Mouse (Mus musculus) cerebellum, postnatal 36 days (tissue): Measurements from ENCODE around the gene Olfr1216.
"Not testable (repeated sequence)": the region's sequence is repeated elsewhere in the genome, so short reads cannot be mapped to it uniquely, and the experiment has no call there.

Source experiments
- DNase-seq, 2 experiments: peaks; one replicate each; pipeline ENCODE4 v3.0.0; 2021 to 2022; ENCODE audit warnings: mixed read lengths in 2 of 2

Olfr1216 gene

DNA sequence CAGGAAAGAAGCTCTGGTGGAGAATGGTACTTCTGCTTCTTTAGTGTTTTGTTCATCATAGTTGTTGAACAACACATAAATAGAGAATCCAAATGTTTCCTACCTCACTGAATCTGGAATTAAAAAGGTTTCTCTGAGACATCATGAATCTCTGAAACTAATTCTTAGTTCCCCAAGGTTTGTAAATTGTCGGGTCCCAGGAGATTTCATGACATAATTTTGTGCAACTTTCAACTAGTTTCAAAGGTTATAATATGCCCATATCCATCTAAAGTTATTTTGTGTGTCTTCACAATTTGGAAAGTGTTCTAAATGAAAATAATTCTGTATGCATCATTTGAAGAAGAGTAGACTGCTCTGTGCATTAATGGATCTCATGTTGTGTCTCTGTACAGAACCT, at the start of gene Olfr1216:
Olfr1216 (minus strand) TSS at position 101 of the 400 bp plus-strand sequence.
- DNase-seq = no peak

DNA sequence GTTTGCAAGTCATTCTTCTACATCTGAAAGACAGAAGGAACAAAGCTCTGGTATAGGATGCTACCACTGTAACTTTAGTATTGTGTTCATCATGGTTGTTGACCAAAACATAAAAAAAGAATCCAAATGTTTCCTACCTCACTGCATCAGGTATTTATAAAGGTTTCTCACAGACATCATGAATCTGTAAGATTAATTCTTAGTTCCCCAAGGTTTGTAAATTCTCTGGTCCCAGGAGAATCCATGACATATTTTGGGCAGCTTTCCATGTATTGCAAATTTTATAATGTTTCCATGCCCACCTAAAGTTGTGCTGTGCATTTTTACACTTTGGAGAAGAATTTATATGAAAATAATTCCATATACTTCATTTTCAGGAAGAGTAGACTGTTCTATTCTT, 42.9 kb upstream of the Olfr1216 start, which contains the start of gene Olfr1218:
Olfr1218 (minus strand) TSS at position 101 of the 400 bp plus-strand sequence.
- no peak for DNase-seq

DNA sequence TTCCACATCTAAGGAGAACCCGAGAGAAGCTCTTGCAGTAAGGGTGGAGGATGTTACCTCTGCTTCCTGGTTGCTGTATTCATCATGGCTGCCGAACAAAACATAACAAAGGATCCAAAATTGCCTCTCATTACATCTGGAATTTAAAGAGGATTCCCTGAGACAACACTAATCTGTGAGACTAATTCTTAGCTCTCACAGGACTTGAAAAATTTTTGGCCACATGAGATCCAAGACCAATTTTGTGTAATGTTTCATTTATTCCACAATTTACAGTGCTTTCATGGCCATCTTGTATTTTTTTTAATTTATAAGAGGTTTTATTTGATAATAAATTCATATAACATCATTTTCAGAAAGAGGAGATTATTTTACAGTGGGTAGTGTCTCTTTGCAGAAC, 13.8 kb upstream of the Olfr1216 start, which contains the start of gene Olfr1217:
Olfr1217 (minus strand) TSS at position 101 of the 400 bp plus-strand sequence.
- no peak for DNase-seq

DNA sequence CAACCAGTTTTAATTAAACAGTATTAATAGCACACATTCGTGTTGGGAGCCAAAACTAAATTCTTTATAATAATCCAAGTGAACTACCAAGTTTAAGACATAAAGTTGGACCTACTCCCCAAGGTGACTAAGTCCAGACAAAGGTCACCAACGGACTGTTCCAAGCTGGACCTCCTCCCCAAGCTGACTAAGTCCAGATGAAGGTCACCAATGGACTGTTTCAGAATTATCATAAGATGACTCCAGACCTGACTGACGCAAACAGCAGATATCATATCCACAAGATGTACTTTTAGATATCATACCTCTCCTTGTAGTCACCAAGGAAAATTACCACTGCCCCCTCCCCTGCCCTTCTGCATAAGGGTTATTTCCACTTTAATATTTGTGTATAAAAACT, 3.3 kb upstream of the Olfr1216 start:
- DNase-seq = not testable (repeated sequence)

DNA sequence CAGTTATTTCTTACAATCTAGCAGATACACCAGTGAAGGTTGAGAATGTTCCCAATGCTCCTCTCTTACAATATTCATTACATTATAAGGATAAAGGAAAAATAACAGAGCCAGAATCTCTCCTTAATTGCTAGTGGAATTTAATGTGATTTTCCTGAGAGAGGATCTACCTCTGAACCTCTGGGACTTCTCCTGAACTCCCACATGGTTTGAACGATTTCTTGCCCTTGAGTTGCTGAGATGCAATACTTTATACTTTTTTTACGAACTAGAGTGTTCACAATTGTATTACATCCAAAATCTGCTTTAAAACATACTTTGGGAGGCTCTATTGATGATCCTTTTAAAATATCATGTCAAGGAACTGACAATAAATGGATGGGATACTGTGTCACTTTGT, 11.3 kb downstream of the Olfr1216 start, which contains the start of gene Olfr1215:
Olfr1215 (minus strand) TSS at position 101 of the 400 bp plus-strand sequence.
- no peak for DNase-seq

DNA sequence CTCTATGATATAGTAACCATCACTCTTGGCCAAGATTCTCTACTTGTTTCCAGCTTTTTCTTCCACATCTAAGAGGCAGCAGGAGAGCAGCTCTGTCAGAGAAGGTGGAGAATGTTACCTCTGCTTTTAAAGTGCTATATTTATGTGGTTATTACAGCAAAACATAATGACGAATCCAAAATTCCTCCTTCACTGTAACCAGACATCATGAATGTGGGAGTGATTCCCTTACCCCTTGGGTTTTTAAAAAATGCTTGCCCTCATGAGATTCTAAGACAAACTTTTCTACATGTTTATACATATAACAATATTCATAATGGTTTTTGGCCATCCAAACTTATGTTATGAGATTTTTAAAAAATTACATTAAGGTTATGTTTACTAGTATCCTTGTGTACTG, 25.6 kb downstream of the Olfr1216 start, which contains the start of gene Olfr1214:
Olfr1214 (minus strand) TSS at position 101 of the 400 bp plus-strand sequence.
- no peak for DNase-seq

DNA sequence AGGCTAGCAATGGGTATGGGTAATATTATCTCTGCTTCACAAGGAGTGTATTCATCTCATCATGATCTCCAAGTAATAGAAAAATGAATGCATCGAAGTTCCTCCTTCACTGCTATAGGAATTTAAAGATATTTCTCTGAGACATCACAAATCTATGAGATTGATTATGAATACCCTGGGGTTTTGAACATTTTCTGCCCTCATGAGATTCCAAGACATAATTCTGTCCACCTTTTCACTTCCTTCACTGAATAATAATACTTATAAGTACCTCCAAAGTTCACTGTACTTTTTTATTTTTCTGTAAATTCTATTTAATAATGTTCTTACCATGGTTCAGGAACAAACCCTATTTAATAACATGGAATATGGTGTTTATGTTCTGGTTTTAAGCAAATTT, 38.0 kb downstream of the Olfr1216 start, which contains the start of gene Gm13762:
Gm13762 (minus strand) TSS at position 101 of the 400 bp plus-strand sequence.
- no peak for DNase-seq
